Mouse (Mus musculus) adipocyte (in vitro differentiated cells): ENCODE results near the gene Rnf220.

Source experiments
- DNase-seq: peaks from one replicate; pipeline ENCODE4 v3.0.0-alpha.2; 2016; ENCODE audit warnings: low spot score

Rnf220 gene

DNA sequence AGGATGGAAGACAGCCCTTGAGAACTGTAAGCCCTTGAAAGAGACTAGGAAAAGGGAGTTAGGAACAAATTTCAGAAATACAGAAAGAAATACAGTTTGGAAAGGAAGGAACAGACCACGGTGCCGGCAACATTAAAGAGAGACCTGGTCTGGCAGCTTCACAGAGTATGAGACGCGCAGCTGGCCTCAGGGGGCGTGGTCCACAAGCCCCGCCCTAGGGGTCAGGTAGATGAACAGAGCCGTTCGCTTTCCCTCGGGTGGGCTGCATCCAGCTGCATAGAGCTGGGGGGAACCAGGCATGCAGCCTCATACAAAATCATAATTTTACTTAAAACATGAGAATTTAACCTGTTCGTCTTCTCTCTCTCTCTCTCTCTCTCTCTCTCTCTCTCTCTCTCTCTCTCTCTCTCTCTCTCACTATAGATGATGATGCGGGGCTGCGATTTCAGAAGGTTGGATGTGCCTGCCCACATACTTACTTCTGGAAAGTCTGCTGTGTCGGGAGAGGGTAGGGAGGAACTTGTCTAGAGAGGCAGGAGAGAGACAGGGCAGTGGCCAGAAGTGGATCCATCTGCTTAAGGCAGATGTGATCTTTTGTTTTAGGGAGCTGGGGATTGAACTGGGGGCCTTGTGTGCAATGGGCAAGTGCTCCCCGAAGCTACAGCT is 59.7 kb downstream of the Rnf220 start:
- DNase-seq, result no peak

DNA sequence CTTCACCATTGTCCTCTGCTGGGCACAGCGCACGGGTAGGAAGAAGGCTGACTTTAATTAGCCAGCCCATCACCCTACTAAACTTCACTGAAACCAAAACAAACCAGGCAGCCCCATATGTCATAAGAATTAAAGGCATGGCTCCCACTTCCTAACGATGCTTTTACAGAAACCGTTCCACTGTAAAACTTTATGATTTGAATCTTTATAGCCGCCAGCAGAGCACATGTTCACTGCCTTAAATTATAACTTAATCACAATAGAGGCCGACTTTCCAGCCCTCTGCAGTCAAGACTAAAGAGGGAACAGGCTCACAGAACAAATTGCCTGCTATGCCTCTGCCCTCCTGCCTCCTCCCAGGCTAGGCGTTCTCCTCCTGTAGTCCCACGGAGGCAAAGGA is 62.5 kb downstream of the Rnf220 start:
- DNase-seq, result no peak

DNA sequence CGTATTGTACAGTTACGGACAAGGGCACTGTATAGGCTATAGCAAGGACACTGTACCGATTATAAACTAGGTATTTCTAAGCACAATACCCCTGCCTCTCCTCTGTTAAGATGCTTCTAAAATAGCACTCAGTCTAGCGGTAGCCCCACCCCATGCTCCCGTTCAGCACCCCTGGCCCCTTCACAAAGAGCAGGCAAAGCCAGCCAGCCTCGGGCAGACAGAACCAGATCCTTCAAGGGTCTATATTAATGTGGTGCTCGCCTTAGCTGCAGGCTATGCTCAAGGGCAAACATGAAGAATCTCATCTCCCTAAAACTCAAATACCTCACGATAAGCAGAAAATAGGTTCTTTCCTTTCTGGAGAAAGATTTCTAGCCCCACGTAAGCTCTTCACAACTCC is 67.2 kb downstream of the Rnf220 start:
- DNase-seq, result no peak

DNA sequence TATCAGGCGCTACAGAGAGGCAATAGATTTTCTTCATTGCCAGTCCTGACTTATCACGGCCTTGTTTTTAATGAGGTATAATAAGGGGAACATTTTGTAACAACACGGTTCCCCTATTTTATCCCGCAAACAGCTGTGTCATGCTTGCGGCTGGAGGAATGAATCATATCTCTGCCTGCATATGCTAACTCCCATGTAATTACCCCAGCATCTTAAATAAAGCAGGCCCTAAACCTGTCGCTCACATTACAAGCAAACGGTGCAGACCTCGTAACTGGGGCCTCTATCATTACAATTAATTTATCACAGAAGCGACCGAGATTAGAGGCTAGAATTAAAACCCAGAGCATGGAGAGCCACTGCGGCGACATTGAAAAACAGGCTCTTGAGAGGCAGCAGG is 69.3 kb downstream of the Rnf220 start:
- no peak for DNase-seq

DNA sequence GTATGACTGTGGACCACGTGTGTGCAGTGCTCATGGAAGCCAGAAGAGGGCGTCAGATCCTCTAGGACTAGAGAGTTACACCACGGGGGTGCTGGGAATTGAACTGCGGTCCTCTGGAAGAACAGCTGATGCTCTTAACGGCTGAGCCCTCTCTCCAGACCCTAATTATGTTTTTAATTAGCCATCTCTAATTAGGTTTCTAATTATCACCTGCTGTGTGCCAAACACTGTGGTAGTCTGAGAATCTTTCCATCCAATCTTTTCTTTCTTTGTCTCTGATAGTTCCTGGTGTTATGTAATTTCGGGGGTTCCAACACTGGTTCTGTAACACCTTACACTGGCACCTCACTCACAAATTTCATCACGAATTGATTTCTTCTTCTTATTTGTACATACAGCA is 75.8 kb downstream of the Rnf220 start:
- no peak for DNase-seq

DNA sequence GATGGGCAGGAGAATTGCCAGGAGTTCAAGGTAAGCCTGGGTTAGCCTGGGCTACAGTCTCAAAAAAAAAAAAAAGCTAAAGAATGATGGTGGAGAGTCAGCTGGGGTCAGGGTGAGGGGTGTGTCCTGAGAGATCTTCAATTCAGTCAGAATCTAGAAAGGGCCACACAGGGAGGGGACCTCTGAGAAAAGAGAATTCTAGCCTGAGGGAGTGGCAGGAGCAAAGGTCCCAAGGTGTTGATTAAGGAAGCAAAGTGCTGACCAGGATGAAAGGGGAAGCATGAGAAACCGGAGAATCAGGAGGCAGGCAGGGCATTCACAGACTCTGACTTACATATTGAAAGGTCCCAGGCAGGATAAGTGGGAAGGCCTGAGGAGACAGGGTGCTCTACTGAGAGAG is 80.0 kb downstream of the Rnf220 start:
- no peak for DNase-seq

DNA sequence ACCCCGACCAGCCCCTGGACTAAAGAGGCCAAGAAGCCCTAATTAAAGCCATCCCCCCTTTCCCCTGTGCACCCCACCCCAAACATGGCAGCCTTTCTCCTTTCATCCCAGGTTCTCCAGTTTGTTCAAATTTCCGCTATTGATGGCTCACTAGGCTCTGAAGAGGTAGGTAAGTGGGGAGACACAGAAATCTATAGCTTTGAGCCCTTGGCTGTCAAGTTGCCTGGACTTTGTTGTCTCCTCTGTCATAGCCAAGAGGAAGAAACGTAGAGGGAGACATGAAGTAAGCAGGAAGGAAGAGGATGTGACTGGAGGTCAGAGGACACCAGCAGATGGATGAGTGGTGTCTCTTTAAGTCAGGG is 86.8 kb downstream of the Rnf220 start:
- no peak for DNase-seq

DNA sequence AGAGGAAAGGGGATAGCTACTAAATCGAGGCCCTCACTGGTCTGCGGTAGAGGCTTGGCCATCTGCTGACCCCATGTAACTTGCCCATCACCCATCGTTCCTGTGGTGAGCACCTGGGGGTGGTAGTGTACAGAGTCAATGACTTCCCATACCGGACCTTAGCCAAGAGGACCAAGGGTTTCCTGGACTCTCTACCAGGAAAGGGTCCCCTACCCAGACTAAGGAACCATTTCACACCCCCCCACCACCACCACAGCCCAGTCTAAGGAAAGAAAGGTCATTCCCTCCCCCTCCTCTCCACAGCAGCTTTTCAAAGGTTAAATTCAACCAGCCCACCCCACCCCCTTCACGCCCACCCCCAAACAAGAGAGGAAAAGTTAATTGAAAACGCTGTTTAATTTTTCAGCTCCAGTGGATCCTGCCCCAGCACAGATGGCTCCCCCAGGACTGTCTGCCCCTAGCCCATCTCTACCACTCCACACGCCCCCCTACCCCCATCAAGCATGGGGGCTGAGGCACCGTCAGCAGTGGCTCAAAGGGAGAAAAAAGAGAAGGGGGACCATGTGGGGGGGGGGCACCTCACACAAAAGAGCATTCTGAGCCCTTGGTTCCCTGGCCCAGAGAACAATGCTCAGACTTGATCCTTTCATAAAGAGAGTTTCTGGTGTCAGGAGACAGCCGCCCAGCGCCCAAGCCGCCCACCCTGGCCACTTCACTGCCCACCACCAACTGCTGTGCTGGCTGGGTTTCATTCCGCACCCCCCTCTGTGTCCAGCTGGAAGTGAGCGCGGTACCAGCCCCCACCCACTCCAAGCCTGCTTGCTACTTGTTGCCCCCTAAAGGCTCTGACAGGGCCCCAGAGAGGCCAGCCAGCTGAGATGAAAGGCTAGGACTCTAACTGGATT is 87.5 kb downstream of the Rnf220 start:
- DNase-seq, result no peak

DNA sequence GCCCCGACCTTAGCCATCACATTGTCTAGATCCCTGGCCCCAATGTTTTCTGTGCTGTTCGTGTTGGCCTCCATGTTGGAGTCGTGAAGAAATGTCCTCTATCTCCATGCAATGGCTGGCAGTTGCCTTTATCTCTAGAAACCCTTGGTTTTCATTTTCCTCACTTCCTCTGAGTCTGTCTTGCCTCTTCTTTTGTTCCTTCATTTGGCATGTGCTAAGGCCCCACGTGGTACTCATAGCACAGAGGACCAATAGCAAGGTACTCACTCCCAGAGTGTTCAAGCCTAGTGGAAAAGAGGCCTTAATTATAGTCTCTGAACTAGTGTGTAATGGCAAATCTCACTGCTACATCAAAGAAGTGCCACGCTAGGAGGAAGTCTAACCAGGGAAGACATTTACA is 88.9 kb downstream of the Rnf220 start:
- no peak for DNase-seq

DNA sequence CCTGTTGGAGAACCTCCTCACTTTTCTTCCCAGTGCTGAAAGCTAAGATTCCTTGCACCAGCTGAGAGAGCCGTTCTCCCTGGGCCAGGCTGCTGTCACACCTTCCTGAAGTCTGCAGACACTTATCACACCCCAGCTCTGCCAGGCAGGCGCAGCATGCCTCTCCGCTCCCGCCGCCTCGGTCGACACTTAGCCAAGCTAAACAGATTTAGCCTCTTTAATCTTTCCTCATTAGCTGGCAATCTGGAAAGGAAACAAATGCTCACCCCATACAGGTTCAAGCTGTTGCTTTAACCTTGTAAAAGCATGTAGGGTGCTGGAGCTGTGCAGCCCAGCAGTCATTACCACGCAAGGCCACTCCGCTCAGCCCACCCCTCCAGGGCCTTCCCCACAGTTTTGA is 90.9 kb downstream of the Rnf220 start:
- DNase-seq, result no peak

DNA sequence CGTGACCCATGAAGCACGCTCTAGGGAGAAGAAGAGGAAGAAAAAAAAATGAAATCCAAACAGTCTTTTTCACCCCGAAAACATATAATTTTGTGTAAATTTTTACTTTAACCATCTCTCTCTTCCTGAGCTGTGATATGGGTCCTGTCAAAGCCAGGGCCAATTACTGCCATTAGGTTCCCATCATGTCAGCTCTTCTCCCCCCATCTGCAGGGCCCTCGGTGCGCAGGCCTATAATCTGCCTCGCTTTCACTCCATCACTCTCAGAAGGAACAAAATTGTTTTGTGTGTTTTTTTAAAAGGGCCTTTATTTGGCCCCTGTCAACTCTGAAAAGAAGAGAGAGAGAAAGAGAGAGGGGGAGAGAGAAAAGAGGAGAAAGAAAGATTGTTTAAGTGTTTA is 91.6 kb downstream of the Rnf220 start:
- DNase-seq, result no peak

DNA sequence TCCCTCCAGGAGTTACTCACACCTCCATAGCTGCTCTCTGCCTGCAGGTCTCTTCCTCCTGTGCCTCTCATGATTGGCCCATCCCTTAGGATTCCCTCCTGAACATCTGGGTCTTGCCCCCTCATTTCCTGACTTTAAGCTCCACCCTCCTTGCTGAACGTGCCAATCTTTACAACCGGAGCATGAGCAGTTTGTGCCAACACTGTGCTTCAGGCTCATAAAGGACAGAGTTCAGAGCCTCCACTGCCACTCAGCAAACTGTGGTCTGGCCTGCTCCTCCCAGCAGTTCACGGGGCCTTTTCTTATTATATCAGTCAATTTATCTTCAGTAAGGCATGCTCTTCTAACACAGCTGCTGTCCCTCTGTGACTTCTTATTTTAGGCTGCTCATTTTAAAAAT is 93.4 kb downstream of the Rnf220 start:
- no peak for DNase-seq

DNA sequence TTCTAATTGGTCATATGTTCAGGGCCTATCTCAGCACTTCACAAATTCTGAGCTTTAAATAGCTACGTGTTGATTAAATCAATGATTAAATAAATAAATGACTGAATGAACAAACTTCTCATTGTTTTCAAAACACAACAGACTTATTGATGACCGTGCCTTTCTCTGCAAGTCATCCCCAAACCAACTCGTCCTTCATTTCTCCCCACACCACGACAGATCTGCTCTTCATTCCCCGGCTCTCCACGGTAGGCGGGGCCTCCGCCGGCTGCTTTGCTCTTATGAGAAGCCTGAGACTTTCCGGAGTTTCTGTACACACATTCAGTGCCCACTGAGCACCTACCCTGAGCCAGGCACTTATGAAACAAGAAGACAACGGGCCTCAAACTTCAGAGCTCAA is 99.7 kb downstream of the Rnf220 start:
- no peak for DNase-seq

DNA sequence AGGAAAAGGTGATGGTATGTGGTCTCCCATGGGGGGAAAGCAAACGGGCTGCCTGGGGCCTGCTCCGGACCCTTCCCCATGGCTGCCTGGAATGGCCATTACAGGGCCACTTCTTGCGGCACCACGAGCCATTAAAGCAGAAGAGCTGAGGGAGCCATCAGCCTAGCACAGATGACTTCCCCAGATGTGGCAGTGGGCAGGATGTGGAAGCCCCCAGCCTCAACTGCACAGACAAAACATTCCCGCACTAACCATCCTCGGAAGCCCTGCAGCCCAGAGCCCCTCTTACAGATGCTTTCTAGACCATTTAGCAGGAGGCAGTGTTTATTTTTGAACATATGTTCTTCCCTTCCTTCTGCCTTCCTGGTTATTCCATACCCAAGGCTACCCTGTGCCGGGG is 103.8 kb downstream of the Rnf220 start:
- no peak for DNase-seq

DNA sequence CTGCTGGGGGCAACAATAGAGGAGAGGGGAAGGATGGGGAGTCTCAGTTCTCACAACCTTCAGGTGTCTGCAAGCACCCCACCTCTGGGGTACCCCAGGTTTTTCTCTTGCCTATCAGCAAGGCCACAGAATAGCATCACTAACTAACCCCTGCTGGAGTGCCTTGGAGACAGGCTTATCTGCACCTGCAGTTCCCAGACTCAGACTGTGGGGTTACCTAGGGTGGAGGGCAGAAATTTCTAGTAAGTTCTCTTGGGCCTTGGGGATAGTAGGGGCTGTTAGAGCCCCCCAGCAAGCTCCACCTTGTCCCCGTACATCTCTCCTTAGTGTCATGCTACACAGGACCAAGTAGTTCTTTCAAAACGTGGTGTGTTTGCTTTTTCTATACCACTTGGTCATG is 104.5 kb downstream of the Rnf220 start:
- no peak for DNase-seq

DNA sequence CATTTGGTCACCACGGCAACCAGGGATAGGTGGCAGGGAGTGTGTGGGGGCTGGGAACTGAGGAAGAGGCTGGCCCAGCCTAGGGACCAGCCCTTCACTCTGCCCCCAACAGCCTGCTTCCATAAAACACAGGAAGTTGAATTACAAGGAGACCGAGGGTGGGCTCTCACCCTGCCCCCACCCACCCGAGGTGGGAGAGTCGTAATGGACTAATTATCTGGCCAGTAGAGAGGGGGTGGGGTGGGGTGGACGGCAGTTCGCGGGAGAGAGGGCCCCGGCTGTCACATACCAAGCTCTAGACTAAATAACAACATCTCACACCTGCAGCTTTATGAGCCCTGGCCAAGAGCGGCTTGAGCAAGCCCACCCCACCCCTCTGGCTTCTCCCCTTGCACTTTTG is 104.9 kb downstream of the Rnf220 start:
- DNase-seq, result no peak

DNA sequence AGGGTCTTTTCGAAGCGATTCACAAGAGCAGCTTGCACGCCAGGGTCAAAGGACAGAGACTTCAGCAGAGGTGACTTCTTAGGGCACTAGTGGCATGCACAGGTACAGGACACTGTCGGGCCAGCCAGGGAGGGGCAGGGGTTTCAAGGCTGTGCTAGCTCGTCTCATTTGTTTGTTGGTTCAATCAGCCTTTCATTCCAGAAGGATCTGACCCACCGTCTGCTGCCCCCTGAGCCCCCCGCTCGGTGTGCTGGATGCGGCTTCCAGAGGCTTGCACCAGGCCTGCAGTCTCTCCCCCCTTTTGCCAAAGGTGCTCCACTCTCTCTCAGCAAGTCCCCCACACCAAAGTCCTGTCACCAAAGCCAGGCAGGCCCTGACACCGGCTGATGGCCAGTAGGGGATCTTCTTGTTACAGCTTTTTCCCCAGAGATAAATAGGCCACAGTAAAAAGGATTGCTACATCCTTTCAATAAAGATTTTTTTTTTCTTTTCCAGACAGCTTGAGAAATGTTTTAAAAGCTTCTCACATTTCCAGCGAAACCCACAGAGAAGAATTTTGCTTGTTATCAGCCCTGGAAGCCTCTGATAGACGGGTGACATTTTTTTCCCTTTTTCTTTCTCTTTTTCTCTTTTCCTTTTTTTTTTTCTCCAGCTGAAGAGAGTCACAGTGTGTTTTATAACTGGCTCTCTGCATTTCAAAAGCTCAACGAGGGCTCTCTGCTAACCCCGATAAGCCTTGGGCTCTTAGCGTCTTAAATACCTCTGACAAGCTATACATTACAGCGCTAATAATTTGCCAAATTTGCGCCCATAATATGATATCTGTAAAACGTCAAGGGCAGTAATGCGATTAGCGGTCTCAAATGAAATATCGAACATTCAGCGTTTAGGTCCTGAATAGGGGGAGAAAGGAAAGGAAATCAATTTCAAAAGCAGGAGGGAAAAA is 105.7 kb downstream of the Rnf220 start:
- no peak for DNase-seq

DNA sequence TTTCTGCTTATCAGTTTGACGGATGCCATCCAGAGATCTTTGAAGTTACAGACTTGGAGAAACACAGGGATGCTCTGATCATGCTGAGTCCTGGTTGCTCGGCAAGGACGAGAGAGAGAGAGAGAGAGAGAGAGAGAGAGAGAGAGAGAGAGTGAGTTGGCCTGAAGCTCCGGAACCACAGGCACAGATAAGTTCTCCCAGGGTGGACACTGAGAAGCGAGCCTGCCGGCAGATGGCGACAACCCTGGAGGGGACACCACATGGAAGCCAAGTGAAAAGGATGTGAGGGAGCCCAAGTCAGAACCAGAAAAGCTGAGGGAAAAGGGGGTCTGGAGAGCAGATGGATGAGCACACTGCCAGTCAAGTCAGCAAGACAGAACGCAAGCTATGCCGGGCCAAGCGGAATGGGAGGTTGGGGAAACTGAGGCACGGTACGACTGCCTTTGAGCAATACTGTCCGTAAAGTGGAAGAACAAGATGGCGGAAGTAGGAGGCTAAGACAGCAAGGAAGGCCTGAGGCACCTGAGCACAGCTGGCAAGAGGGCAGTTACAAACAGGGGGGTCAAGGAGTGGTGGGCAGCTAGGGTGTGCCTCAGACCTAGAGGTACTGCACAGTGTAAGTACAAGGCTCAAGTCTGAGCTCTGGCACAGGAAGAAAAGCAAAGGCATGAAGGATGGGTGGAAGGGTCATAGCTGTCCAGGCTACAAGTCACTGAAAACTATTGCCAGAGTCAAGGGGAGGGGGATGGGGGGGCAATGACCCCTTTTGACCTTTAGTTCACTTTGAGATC is 107.4 kb downstream of the Rnf220 start:
- no peak for DNase-seq

DNA sequence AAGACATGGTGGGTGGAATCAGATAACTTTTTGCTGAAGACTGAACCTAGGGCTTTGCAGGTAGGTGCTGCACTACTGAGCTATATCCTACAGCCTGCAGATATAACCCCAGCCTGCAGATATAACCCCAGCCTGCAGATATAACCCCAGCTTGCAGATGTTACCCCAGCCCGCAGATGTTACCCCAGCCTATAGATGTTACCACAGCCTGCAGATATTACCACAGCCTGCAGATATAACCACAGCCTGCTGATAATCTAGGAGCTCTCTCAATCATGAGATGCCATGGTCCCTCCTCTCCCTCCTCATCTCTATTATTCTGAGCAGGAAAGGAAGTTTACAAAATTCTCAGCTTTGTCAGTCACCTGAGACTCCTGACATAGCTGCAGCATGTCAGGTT is 111.6 kb downstream of the Rnf220 start:
- no peak for DNase-seq

DNA sequence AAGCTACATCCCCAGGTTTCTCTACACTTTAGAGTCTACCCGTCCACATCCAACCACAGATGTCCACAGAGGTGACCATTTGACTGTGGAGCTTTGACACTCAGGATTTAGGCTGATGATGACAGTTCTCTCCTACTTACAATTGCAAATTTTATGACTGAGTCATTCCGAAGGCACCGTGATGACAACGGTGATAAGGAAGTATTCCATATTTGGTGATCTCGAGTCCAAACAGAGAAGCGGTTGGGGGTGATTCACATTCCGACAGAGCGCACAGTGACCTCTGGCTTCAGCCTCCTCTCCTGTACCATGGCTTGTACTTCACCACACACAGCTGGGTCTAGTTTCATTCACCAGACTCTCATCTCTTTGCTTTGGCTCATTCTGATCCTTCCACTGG is 115.0 kb downstream of the Rnf220 start:
- DNase-seq, result no peak

DNA sequence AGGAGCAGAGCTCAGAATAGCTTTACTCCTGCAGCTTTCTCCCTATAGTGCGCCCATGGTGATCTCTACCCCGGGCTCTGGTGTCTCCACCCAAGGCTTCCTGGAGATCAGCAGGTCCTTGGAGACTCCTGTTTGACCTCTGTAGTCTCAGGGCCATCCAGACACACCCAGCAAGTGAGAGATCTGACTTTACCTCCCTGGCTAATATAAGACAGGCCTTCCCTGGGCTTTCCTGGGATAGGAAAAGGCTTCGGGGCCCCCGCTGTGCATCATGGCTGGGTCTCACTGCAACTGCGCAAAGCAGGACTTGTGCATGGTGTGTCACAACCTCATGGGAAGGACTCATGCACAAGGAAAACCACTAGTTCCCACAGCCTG is 116.3 kb downstream of the Rnf220 start:
- no peak for DNase-seq
